Mouse (Mus musculus): ENCODE data around the gene Cnnm1. TPM values are rescaled to one million over a fixed set of nuclear protein-coding genes. Genes with fewer than 3 reads are reported as not detected.

Gene Cnnm1
- 0.08 and 0.09 TPM in 2 replicates for polyA plus RNA-seq (2012; ENCODE audit: low replicate concordance)

GRCm38 (mm10) chr19:43440112-43440737 lies at the start of gene Cnnm1:
TSS of gene Cnnm1 (plus strand) at chr19:43440436.

GRCm38 (mm10) chr19:43524187-43525103 lies 84.2 kb downstream of the Cnnm1 start, which contains the start of gene Got1:
TSS of gene Got1 (minus strand) at chr19:43524605.

Other genes with a start within 250 kb of the Cnnm1 start
- gene Hpse2, start 52.1 kb upstream of the Cnnm1 start, polyA plus RNA-seq (2012; ENCODE audit: low replicate concordance): not detected in 2 replicates
- gene Got1, start 84.2 kb downstream of the Cnnm1 start, polyA plus RNA-seq (2012; ENCODE audit: low replicate concordance): 3.6 and 6.9 TPM in 2 replicates
- 0.59 and 1.7 TPM in 2 replicates for gene Nkx2-3, start 171.9 kb downstream of the Cnnm1 start, polyA plus RNA-seq (2012; ENCODE audit: low replicate concordance)
- gene Slc25a28, start 234.4 kb downstream of the Cnnm1 start, polyA plus RNA-seq (2012; ENCODE audit: low replicate concordance): 61.2 and 65.1 TPM in 2 replicates
- 3.2 and 3.4 TPM in 2 replicates for gene Entpd7, start 249.2 kb downstream of the Cnnm1 start, polyA plus RNA-seq (2012; ENCODE audit: low replicate concordance)

All from hematopoietic multipotent progenitor cell, adult 10-12 weeks (in vitro differentiated cells).